Mouse (Mus musculus) inflammation-experienced regulatory T-cells, adult 16 weeks (primary cell): ENCODE measurements around the gene Rtca. TPM values are rescaled to one million over a fixed set of nuclear protein-coding genes. Genes with fewer than 3 reads are reported as not detected.

Source experiments
- polyA plus RNA-seq: library from polyadenylated mRNA; unstranded; fragments of 100-300 nt; shearing (Covaris generic); gene quantifications from one replicate; pipeline ENCODE4 v1.2.1, GENCODE M21; 2017

Rtca gene
- 47.8 TPM for polyA plus RNA-seq

DNA sequence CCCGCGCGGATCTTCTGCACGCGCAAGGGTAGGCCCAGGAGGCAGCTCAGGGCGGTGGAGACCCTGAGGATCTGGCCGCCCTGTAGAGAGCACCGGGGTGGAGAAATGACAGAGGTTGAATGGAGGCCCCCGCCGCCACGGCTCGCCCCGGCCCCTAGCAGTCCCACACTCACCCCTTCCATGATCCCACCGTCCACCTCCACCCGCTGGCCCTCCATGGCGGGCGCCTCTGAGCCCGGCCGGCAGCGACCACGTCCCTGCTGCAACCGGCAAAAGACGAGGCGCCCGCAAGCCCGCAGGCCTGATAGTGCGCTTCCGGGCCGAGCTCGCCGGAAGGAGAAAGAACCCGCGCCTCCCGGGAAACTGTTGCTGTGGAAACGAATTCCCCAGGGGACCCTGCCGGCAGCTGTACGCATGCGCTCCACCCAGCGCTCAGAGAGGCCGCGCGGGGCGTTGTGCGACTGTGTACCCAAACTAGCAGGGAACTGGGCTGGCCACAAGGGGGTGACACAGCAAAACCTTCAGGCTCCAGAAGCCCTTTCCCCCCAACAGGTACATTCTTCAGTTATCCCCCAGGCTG is at the start of gene Rtca:
Gene Rtca, minus strand, starts transcription at position 437 of the 580 bp plus-strand sequence.

GRCm38 (mm10) chr3:116512904-116513716 is 5.1 kb upstream of the Rtca start, which contains the start of gene Dbt:
Dbt (plus strand) TSS chr3:116513070.

Other genes with a start within 250 kb of the Rtca start
- 21.2 TPM for gene Cdc14a, start 84.2 kb downstream of the Rtca start, polyA plus RNA-seq
- gene Dbt, start 4.9 kb upstream of the Rtca start, polyA plus RNA-seq = 19.8 TPM
- 0.59 TPM for gene Lrrc39, start 54.8 kb upstream of the Rtca start, polyA plus RNA-seq
- gene Sass6, start 86.8 kb upstream of the Rtca start, polyA plus RNA-seq = 7.9 TPM
- gene Trmt13, start 106.4 kb upstream of the Rtca start, polyA plus RNA-seq = 48.1 TPM
- 92.8 TPM for gene Mfsd14a, start 154.5 kb upstream of the Rtca start, polyA plus RNA-seq
- gene Gm43191, start 173.1 kb upstream of the Rtca start, polyA plus RNA-seq = not detected
- gene Slc35a3, start 204.6 kb upstream of the Rtca start, polyA plus RNA-seq = 7.2 TPM